Mouse (Mus musculus) left cerebral cortex, adult 8-10 months (tissue): ENCODE results near the gene Zfp791. TPM values are rescaled to one million over a fixed set of nuclear protein-coding genes. Genes with fewer than 3 reads are reported as not detected.
"Not testable (repeated sequence)": the region's sequence is repeated elsewhere in the genome, so short reads cannot be mapped to it uniquely, and the experiment has no call there.

Source experiments
- DNase-seq, 2 experiments: peaks; one replicate each; pipeline ENCODE4 v3.0.0; 2022; ENCODE audit warnings: low spot score in 2 of 2
- total RNA-seq, 4 experiments: library from RNA; stranded (reverse); gene quantifications; 2 replicates each; pipeline ENCODE4 v1.2.4; 2022

Gene Zfp791
- 10 to 100 TPM in 1 of 4 experiments, 1 to 10 TPM in 3; 6.5 to 10.2 (median 8.2) TPM for total RNA-seq

- DNase-seq, result no peak
Measured at GRCm38 (mm10) chr8:85122995-85123394, at the start of gene Zfp791. Gene Zfp791 (minus strand): TSS chr8:85123095.

- DNase-seq, result peak; percentile 7 to 19
Measured at GRCm38 (mm10) chr8:85171291-85171690, 48.4 kb upstream of the Zfp791 start.

GRCm38 (mm10) chr8:85151624-85152023 is 28.7 kb upstream of the Zfp791 start, which contains the start of gene Cks1brt:
Gene Cks1brt (plus strand): TSS chr8:85151924.
- no peak for DNase-seq

GRCm38 (mm10) chr8:85142516-85142915 is 19.6 kb upstream of the Zfp791 start:
- DNase-seq, result no peak

GRCm38 (mm10) chr8:85135690-85136089 is 12.8 kb upstream of the Zfp791 start:
- not testable (repeated sequence) for DNase-seq

GRCm38 (mm10) chr8:85132335-85132734 is 9.4 kb upstream of the Zfp791 start:
- no peak for DNase-seq

- no peak for DNase-seq
Measured at GRCm38 (mm10) chr8:85123691-85124090, 796 bp upstream of the Zfp791 start.

- DNase-seq, result not testable (repeated sequence)
Measured at GRCm38 (mm10) chr8:85120251-85120650, 2.6 kb downstream of the Zfp791 start.

GRCm38 (mm10) chr8:85119052-85119981 is 3.6 kb downstream of the Zfp791 start:
- DNase-seq, result peak; percentile 68 to 85

GRCm38 (mm10) chr8:85116984-85117383 is 5.9 kb downstream of the Zfp791 start:
- DNase-seq, result no peak

- DNase-seq, result no peak
Measured at GRCm38 (mm10) chr8:85115501-85115900, 7.4 kb downstream of the Zfp791 start.

GRCm38 (mm10) chr8:85113241-85113640 is 9.7 kb downstream of the Zfp791 start:
- DNase-seq, result no peak

GRCm38 (mm10) chr8:85100076-85100665 is 22.7 kb downstream of the Zfp791 start:
- no peak for DNase-seq

- no peak for DNase-seq
Measured at GRCm38 (mm10) chr8:85096850-85097249, 26.0 kb downstream of the Zfp791 start.

- DNase-seq, result no peak
Measured at GRCm38 (mm10) chr8:85096196-85096595, 26.7 kb downstream of the Zfp791 start.

- DNase-seq, result no peak
Measured at GRCm38 (mm10) chr8:85095566-85095965, 27.3 kb downstream of the Zfp791 start.

- DNase-seq, result no peak
Measured at GRCm38 (mm10) chr8:85095051-85095450, 27.8 kb downstream of the Zfp791 start.

- no peak for DNase-seq
Measured at GRCm38 (mm10) chr8:85091526-85092090, 31.3 kb downstream of the Zfp791 start.

GRCm38 (mm10) chr8:85090856-85091255 is 32.0 kb downstream of the Zfp791 start:
- no peak for DNase-seq

GRCm38 (mm10) chr8:85088771-85089170 is 34.1 kb downstream of the Zfp791 start:
- DNase-seq, result no peak

- DNase-seq, result no peak
Measured at GRCm38 (mm10) chr8:85086238-85086637, 36.7 kb downstream of the Zfp791 start.

GRCm38 (mm10) chr8:85084633-85085032 is 38.3 kb downstream of the Zfp791 start:
- no peak for DNase-seq
